In the genomic region with DNA sequence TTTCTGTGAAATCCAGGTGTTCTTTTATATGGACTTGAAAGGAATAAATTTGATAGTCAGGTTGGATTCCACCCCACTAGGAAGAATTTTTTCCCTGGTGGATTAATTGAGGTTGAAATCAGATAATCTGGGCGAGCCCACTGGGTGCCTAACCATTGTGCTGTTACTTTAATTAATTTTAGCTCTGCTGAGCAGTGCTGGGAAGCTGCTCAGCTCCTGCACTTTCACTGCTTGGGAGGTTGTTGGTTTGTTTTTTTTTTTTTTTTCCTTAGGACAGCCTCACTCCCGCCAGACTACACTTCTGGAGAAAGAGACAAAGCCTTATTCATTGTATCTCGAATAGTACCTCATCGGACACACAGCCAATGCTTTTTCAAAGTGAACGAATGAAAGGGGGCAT, we compare ENCODE assay signal across 13 mouse cellular contexts.
DNase-seq lines count a peak whose midpoint lies in the region; ATAC-seq lines count a peak whose summit lies in the region.
"Had no signal": no experiment of that assay in that cellular context is flagged by ENCODE, and none has a peak within 500 bp of the region (broad histone marks: within the 10 kb centered on the region; RNA-seq: fewer than 3 reads in every experiment).

No protein-coding gene starts in this region.

- no peak overlapping the region for H3K4me2 ChIP-seq in hindbrain, embryonic 12.5 days (replicated peaks)
- H3K4me2 ChIP-seq in hindbrain, embryonic 16.5 days (ENCODE audit: low read length): no peak overlapping the region
- peak overlapping the region; percentile 24 for H3K4me2 ChIP-seq in midbrain, embryonic 14.5 days (ENCODE audit: low read length)
- no peak overlapping the region for H3K4me2 ChIP-seq in midbrain, embryonic 15.5 days
- H3K4me2 ChIP-seq in forebrain, embryonic 16.5 days (ENCODE audit: low read length): peak overlapping the region; percentile 26; the same call in 1 of the 2 replicates
- no peak overlapping the region for H3K4me2 ChIP-seq in neural tube, embryonic 15.5 days
- H3K4me2 ChIP-seq: liver, embryonic 15.5 days had no signal

- H3K36me3 ChIP-seq in hindbrain, embryonic 12.5 days: no peaks in the 10 kb centered on the region
- H3K36me3 ChIP-seq in hindbrain, embryonic 16.5 days (ENCODE audit: control insufficient read depth, insufficient read depth, low read length): no peaks in the 10 kb centered on the region
- H3K36me3 ChIP-seq in midbrain, embryonic 14.5 days (ENCODE audit: control insufficient read depth, insufficient read depth, low read length): no peaks in the 10 kb centered on the region
- H3K36me3 ChIP-seq in midbrain, embryonic 15.5 days (replicated peaks): no peaks in the 10 kb centered on the region
- H3K36me3 ChIP-seq in forebrain, embryonic 16.5 days (ENCODE audit: control insufficient read depth, insufficient read depth): no peaks in the 10 kb centered on the region
- no peaks in the 10 kb centered on the region for H3K36me3 ChIP-seq in neural tube, embryonic 15.5 days
- H3K36me3 ChIP-seq: liver, embryonic 15.5 days; stomach, embryonic 15.5 days had no signal

- H3K27me3 ChIP-seq in hindbrain, embryonic 12.5 days: no peaks in the 10 kb centered on the region
- no peaks in the 10 kb centered on the region for H3K27me3 ChIP-seq in hindbrain, embryonic 16.5 days (replicated peaks; ENCODE audit: control insufficient read depth, insufficient read depth, low read length)
- H3K27me3 ChIP-seq in midbrain, embryonic 14.5 days (ENCODE audit: control insufficient read depth, insufficient read depth, low read length): no peaks in the 10 kb centered on the region
- H3K27me3 ChIP-seq in midbrain, embryonic 15.5 days (replicated peaks): no peaks in the 10 kb centered on the region
- H3K27me3 ChIP-seq in forebrain, embryonic 16.5 days (replicated peaks; ENCODE audit: control insufficient read depth, insufficient read depth, low read length): no peaks in the 10 kb centered on the region
- H3K27me3 ChIP-seq in neural tube, embryonic 15.5 days (replicated peaks): no peaks in the 10 kb centered on the region
- H3K27me3 ChIP-seq: liver, embryonic 15.5 days; megakaryocyte, embryonic 14.5 days; Patski; stomach, embryonic 15.5 days had no signal

- no peak for DNase-seq in midbrain, embryonic 14.5 days
- no peak for DNase-seq in thymus, postnatal 0 days (ENCODE audit: low spot score)
- DNase-seq: adrenal gland, adult 8-10 months; cerebellum, postnatal 36 days had no signal

- 0 out of 2 replicates have a peak overlapping the region, but pooled peaks have one; percentile 64 for H3K27ac ChIP-seq in hindbrain, embryonic 12.5 days
- H3K27ac ChIP-seq in hindbrain, embryonic 16.5 days (ENCODE audit: low read depth, low read length): no peak overlapping the region
- no peak overlapping the region for H3K27ac ChIP-seq in midbrain, embryonic 14.5 days (replicated peaks; ENCODE audit: low read depth, low read length)
- H3K27ac ChIP-seq in midbrain, embryonic 15.5 days: no peak overlapping the region
- H3K27ac ChIP-seq in forebrain, embryonic 16.5 days (ENCODE audit: low read length): no peak overlapping the region
- 0 out of 2 replicates have a peak overlapping the region, but pooled peaks have one; percentile 23 for H3K27ac ChIP-seq in neural tube, embryonic 15.5 days (replicated peaks)
- H3K27ac ChIP-seq: liver, embryonic 15.5 days; stomach, embryonic 15.5 days had no signal

- ATAC-seq in hindbrain, embryonic 12.5 days (ENCODE audit: low FRiP score): no peak
- no peak for ATAC-seq in hindbrain, embryonic 16.5 days
- ATAC-seq in midbrain, embryonic 14.5 days (ENCODE audit: low FRiP score, low TSS enrichment): no peak
- no peak for ATAC-seq in midbrain, embryonic 15.5 days (replicated peaks)
- ATAC-seq in forebrain, embryonic 16.5 days: 0 out of 2 replicates have a peak, but pooled peaks have one; percentile 14
- no peak for ATAC-seq in neural tube, embryonic 15.5 days (ENCODE audit: low FRiP score)
- ATAC-seq: Patski had no signal

- no peaks in the 10 kb centered on the region for H3K9me3 ChIP-seq in hindbrain, embryonic 12.5 days (replicated peaks)
- H3K9me3 ChIP-seq in hindbrain, embryonic 16.5 days (ENCODE audit: control insufficient read depth, low read length): no peaks in the 10 kb centered on the region
- H3K9me3 ChIP-seq in midbrain, embryonic 14.5 days (ENCODE audit: control insufficient read depth, low read length): no peaks in the 10 kb centered on the region
- H3K9me3 ChIP-seq in midbrain, embryonic 15.5 days: no peaks in the 10 kb centered on the region
- no peaks in the 10 kb centered on the region for H3K9me3 ChIP-seq in forebrain, embryonic 16.5 days (ENCODE audit: control insufficient read depth, low read length)
- no peaks in the 10 kb centered on the region for H3K9me3 ChIP-seq in neural tube, embryonic 15.5 days (replicated peaks)
- H3K9me3 ChIP-seq: liver, embryonic 15.5 days; megakaryocyte, embryonic 14.5 days; stomach, embryonic 15.5 days had no signal

- H3K4me1 ChIP-seq in hindbrain, embryonic 12.5 days: peaks cover 27% of the 10 kb centered on the region
- peaks cover 2% of the 10 kb centered on the region for H3K4me1 ChIP-seq in hindbrain, embryonic 16.5 days (ENCODE audit: control insufficient read depth, insufficient read depth, low read depth, low read length)
- 0 out of 2 replicates have a peak, but pooled peaks cover 6% of the 10 kb centered on the region for H3K4me1 ChIP-seq in midbrain, embryonic 14.5 days (ENCODE audit: control insufficient read depth, insufficient read depth, low read length)
- H3K4me1 ChIP-seq in midbrain, embryonic 15.5 days: peaks cover 10% of the 10 kb centered on the region; the same call in 1 of the 2 replicates
- H3K4me1 ChIP-seq in forebrain, embryonic 16.5 days (replicated peaks; ENCODE audit: control insufficient read depth, insufficient read depth, low read length): peaks cover 2% of the 10 kb centered on the region; the same call in 1 of the 2 replicates
- peaks cover 25% of the 10 kb centered on the region for H3K4me1 ChIP-seq in neural tube, embryonic 15.5 days
- H3K4me1 ChIP-seq: liver, embryonic 15.5 days; megakaryocyte, embryonic 14.5 days had no signal

- 25% methylated on average over 5 of the region's 5 CpGs for WGBS in hindbrain, embryonic 12.5 days
- WGBS in hindbrain, embryonic 16.5 days: 28% methylated on average over 5 of the region's 5 CpGs
- WGBS in midbrain, embryonic 14.5 days: 17% methylated on average over 5 of the region's 5 CpGs
- 18% methylated on average over 5 of the region's 5 CpGs for WGBS in midbrain, embryonic 15.5 days
- 4% methylated on average over 5 of the region's 5 CpGs for WGBS in forebrain, embryonic 16.5 days
- 25% methylated on average over 5 of the region's 5 CpGs for WGBS in neural tube, embryonic 15.5 days

- no peak overlapping the region for H3K4me3 ChIP-seq in hindbrain, embryonic 12.5 days
- H3K4me3 ChIP-seq in hindbrain, embryonic 16.5 days (ENCODE audit: low read length): no peak overlapping the region
- no peak overlapping the region for H3K4me3 ChIP-seq in midbrain, embryonic 14.5 days (replicated peaks; ENCODE audit: low read depth, low read length)
- H3K4me3 ChIP-seq in midbrain, embryonic 15.5 days: no peak overlapping the region
- no peak overlapping the region for H3K4me3 ChIP-seq in forebrain, embryonic 16.5 days (replicated peaks; ENCODE audit: low read length)
- H3K4me3 ChIP-seq in neural tube, embryonic 15.5 days (replicated peaks): no peak overlapping the region
- H3K4me3 ChIP-seq: liver, embryonic 15.5 days; megakaryocyte, embryonic 14.5 days; stomach, embryonic 15.5 days had no signal

- no peak overlapping the region for H3K9ac ChIP-seq in hindbrain, embryonic 12.5 days
- H3K9ac ChIP-seq in hindbrain, embryonic 16.5 days (ENCODE audit: low read depth, low read length): no peak overlapping the region
- no peak overlapping the region for H3K9ac ChIP-seq in midbrain, embryonic 14.5 days (replicated peaks; ENCODE audit: low read length)
- no peak overlapping the region for H3K9ac ChIP-seq in midbrain, embryonic 15.5 days
- no peak overlapping the region for H3K9ac ChIP-seq in forebrain, embryonic 16.5 days (replicated peaks; ENCODE audit: low read depth, low read length)
- H3K9ac ChIP-seq in neural tube, embryonic 15.5 days (replicated peaks): no peak overlapping the region
- H3K9ac ChIP-seq: liver, embryonic 15.5 days; stomach, embryonic 15.5 days had no signal

Comparison
In these comparisons a context has a peak if more than half of its experiments do, and no peak if none do; other contexts are left out.
1. H3K27ac ChIP-seq: peak in hindbrain, embryonic 12.5 days (single experiment) and neural tube, embryonic 15.5 days (single experiment); none in hindbrain, embryonic 16.5 days (single experiment), midbrain, embryonic 14.5 days (single experiment), midbrain, embryonic 15.5 days (single experiment) and forebrain, embryonic 16.5 days (single experiment).
2. H3K4me2 ChIP-seq: peak in midbrain, embryonic 14.5 days (single experiment) and forebrain, embryonic 16.5 days (single experiment); none in hindbrain, embryonic 12.5 days (single experiment), hindbrain, embryonic 16.5 days (single experiment), midbrain, embryonic 15.5 days (single experiment) and neural tube, embryonic 15.5 days (single experiment).